Mouse (Mus musculus) NIH3T3 (cell line): ENCODE data around the gene Atf6.

Experiments used
- DNase-seq: peaks from one replicate; pipeline ENCODE4 v3.0.0-alpha.2; 2012; ENCODE audit warnings: low read depth

The Atf6 gene

GRCm38 (mm10) chr1:170657643-170658314 is 209.8 kb downstream of the Atf6 start:
- no peak for DNase-seq

GRCm38 (mm10) chr1:170657228-170657521 is 210.4 kb downstream of the Atf6 start:
- DNase-seq: no peak

GRCm38 (mm10) chr1:170656518-170657227 is 210.9 kb downstream of the Atf6 start:
- DNase-seq: no peak

- peak; percentile 41 for DNase-seq
Measured at GRCm38 (mm10) chr1:170655280-170655917, 212.2 kb downstream of the Atf6 start.
